In genomic region chr11:120357791-120358401, GRCm38 (mm10) we compare ENCODE assay signal across 9 mouse cellular contexts. TPM values are rescaled to one million over a fixed set of nuclear protein-coding genes. Genes with fewer than 3 reads are reported as not detected.
A peak's percentile ranks its signal among the peaks of the same experiment; 100 is the strongest.
DNase-seq lines count a peak whose midpoint lies in the region; ATAC-seq lines count a peak whose summit lies in the region.
"Had no signal": no experiment of that assay in that cellular context is flagged by ENCODE, and none has a peak within 500 bp of the region (broad histone marks: within the 10 kb centered on the region; RNA-seq: fewer than 3 reads in every experiment).

No protein-coding gene starts in this region.

- H3K27me3 ChIP-seq in embryonic facial prominence, embryonic 12.5 days = no peaks in the 10 kb centered on the region
- H3K27me3 ChIP-seq in limb, embryonic 12.5 days = 0 out of 2 replicates have a peak, but pooled peaks cover 2% of the 10 kb centered on the region
- no peaks in the 10 kb centered on the region; the same call in 1 of the 2 replicates for H3K27me3 ChIP-seq in midbrain, embryonic 11.5 days (ENCODE audit: control insufficient read depth, insufficient read depth, low read length)

- no peaks in the 10 kb centered on the region for H3K36me3 ChIP-seq in embryonic facial prominence, embryonic 12.5 days
- H3K36me3 ChIP-seq in limb, embryonic 12.5 days = no peaks in the 10 kb centered on the region
- H3K36me3 ChIP-seq in midbrain, embryonic 11.5 days (ENCODE audit: control insufficient read depth, insufficient read depth, low read length) = no peaks in the 10 kb centered on the region

- H3K4me2 ChIP-seq in embryonic facial prominence, embryonic 12.5 days (replicated peaks) = peak overlapping the region; percentile 19; the same call in 1 of the 2 replicates
- peak overlapping the region; percentile 38 for H3K4me2 ChIP-seq in limb, embryonic 12.5 days
- H3K4me2 ChIP-seq in midbrain, embryonic 11.5 days = peak overlapping the region; percentile 15; the same call in 1 of the 2 replicates

- no peak overlapping the region for H3K4me3 ChIP-seq in embryonic facial prominence, embryonic 12.5 days
- H3K4me3 ChIP-seq in limb, embryonic 12.5 days (replicated peaks) = 0 out of 2 replicates have a peak overlapping the region, but pooled peaks have one; percentile 3
- no peak overlapping the region for H3K4me3 ChIP-seq in midbrain, embryonic 11.5 days (ENCODE audit: low read depth, low read length)

- H3K9me3 ChIP-seq in embryonic facial prominence, embryonic 12.5 days = no peaks in the 10 kb centered on the region
- no peaks in the 10 kb centered on the region for H3K9me3 ChIP-seq in limb, embryonic 12.5 days
- no peaks in the 10 kb centered on the region for H3K9me3 ChIP-seq in midbrain, embryonic 11.5 days (ENCODE audit: control insufficient read depth, low read length)

- H3K4me1 ChIP-seq in embryonic facial prominence, embryonic 12.5 days = peaks cover 67% of the 10 kb centered on the region
- H3K4me1 ChIP-seq in limb, embryonic 12.5 days (replicated peaks) = peaks cover 72% of the 10 kb centered on the region
- H3K4me1 ChIP-seq in midbrain, embryonic 11.5 days (ENCODE audit: control insufficient read depth, insufficient read depth, low read length) = peaks cover 11% of the 10 kb centered on the region

- WGBS in embryonic facial prominence, embryonic 12.5 days = 6% methylated on average over 10 of the region's 10 CpGs
- 15% methylated on average over 10 of the region's 10 CpGs for whole genome bisulfite sequencing in limb, embryonic 12.5 days
- WGBS in midbrain, embryonic 11.5 days = 25% methylated on average over 10 of the region's 10 CpGs

- ATAC-seq in embryonic facial prominence, embryonic 12.5 days (ENCODE audit: insufficient number of reproducible peaks, insufficient read depth, low FRiP score, low TSS enrichment) = peak; percentile 80
- ATAC-seq in limb, embryonic 12.5 days (ENCODE audit: insufficient number of reproducible peaks, insufficient read depth, low FRiP score, low TSS enrichment, low read depth) = peak; percentile 74
- ATAC-seq in midbrain, embryonic 11.5 days (ENCODE audit: low FRiP score) = peak; percentile 65

- peak; percentile 54 for DNase-seq in R1 (ENCODE audit: low read depth, low spot score)
- DNase-seq in heart, adult 9 months (ENCODE audit: low spot score in 2 of 2) = peak; percentile 77 to 78
- peak; percentile 46 for DNase-seq in kidney, adult 18-20 months
- DNase-seq in midbrain, embryonic 11.5 days (ENCODE audit: low spot score, missing footprints) = peak; percentile 91
- peak; percentile 54 for DNase-seq in skeletal muscle tissue, adult 2 months (ENCODE audit: low read depth, low spot score)
- DNase-seq in cerebellum, adult 9-10 months = no peak

- no peak overlapping the region for H3K9ac ChIP-seq in embryonic facial prominence, embryonic 12.5 days
- 0 out of 2 replicates have a peak overlapping the region, but pooled peaks have one; percentile 27 for H3K9ac ChIP-seq in limb, embryonic 12.5 days (replicated peaks)
- peak overlapping the region; percentile 49 for H3K9ac ChIP-seq in midbrain, embryonic 11.5 days (ENCODE audit: low read length)
- H3K9ac ChIP-seq: liver, embryonic 14.5 days had no signal

- H3K27ac ChIP-seq in embryonic facial prominence, embryonic 12.5 days = peak overlapping the region; percentile 97
- H3K27ac ChIP-seq in limb, embryonic 12.5 days = peak overlapping the region; percentile 92
- H3K27ac ChIP-seq in midbrain, embryonic 11.5 days (ENCODE audit: low read depth, low read length) = peak overlapping the region; percentile 61
- H3K27ac ChIP-seq: liver, embryonic 14.5 days had no signal

RNA-seq across cellular contexts. Expression of gene Fscn2, which starts 3.4 kb away (rescaled TPM):
- 0.61 and 0.78 TPM in 2 replicates for polyA plus RNA-seq in embryonic facial prominence, embryonic 12.5 days (2016; fragmentation: Nextera tagmentation; extraction: Ambion mirVana)
- polyA plus RNA-seq in limb, embryonic 12.5 days (2016; fragmentation: Nextera tagmentation; extraction: Ambion mirVana) = 0.64 TPM in 2 replicates
- 1.4 TPM in 2 replicates for polyA plus RNA-seq in midbrain, embryonic 11.5 days (2014; fragmentation: Nextera tagmentation; extraction: Ambion mirVana)
- polyA plus RNA-seq: liver, embryonic 14.5 days had no signal

RNA-seq across cellular contexts. Expression of gene Actg1, which starts 9.6 kb away (rescaled TPM):
- polyA plus RNA-seq in embryonic facial prominence, embryonic 12.5 days (2016; fragmentation: Nextera tagmentation; extraction: Ambion mirVana) = 3,148 and 3,183 TPM in 2 replicates
- polyA plus RNA-seq in limb, embryonic 12.5 days (2016; fragmentation: Nextera tagmentation; extraction: Ambion mirVana) = 2,805 and 2,814 TPM in 2 replicates
- 2,965 and 3,081 TPM in 2 replicates for polyA plus RNA-seq in midbrain, embryonic 11.5 days (2014; fragmentation: Nextera tagmentation; extraction: Ambion mirVana)

RNA-seq across cellular contexts. Expression of gene Faap100, which starts 20.7 kb away (rescaled TPM):
- polyA plus RNA-seq in embryonic facial prominence, embryonic 12.5 days (2016; fragmentation: Nextera tagmentation; extraction: Ambion mirVana) = 44.6 and 48.3 TPM in 2 replicates
- polyA plus RNA-seq in limb, embryonic 12.5 days (2016; fragmentation: Nextera tagmentation; extraction: Ambion mirVana) = 38.0 and 40.0 TPM in 2 replicates
- polyA plus RNA-seq in midbrain, embryonic 11.5 days (2014; fragmentation: Nextera tagmentation; extraction: Ambion mirVana) = 25.3 and 29.2 TPM in 2 replicates
